Mouse (Mus musculus) erythroblast, embryonic 14.5 days (primary cell): Measurements from ENCODE around the gene Cd22.

Experiments used
- GATA1 ChIP-seq: IDR thresholded peaks from 2 replicates; pipeline ENCODE4 v1.6.1; 2012; ENCODE audit warnings: low read length, inconsistent platforms, mixed read lengths
- TAL1 ChIP-seq: IDR thresholded peaks from 3 replicates; pipeline ENCODE4 v1.6.1; 2012; ENCODE audit warnings: low read length, inconsistent platforms, mixed read lengths

DNA sequence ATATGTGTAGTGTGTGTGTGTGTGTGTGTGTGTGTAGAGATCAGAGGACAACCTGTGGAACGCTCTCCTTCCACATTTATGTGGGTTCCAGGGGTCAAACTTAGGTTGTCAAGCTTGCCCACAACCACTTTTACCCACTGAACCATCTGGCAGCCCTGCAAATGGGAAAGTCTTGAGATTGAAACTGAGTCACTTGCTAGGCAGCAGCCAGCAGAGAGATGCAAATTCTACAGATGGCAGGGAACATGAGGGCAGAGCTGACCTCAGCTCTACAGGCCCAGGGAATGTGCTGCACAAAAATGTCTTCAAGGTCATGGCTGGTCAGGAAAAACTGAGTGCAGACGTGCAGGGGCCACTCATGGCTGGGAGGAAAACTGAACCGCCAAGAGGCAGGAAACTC, 1.2 kb upstream of the Cd22 start:
- TF ChIP-seq GATA1 = no peak
- no peak for TF ChIP-seq TAL1
